Mouse (Mus musculus) olfactory bulb, adult 2 months (tissue): ENCODE data around the gene Eipr1. TPM values are rescaled to one million over a fixed set of nuclear protein-coding genes. Genes with fewer than 3 reads are reported as not detected.

Experiments used
- H3K27ac ChIP-seq: fragments of 200-500 bp; 2 replicates; pipeline ENCODE4 v1.5.1; 2012; ENCODE audit warnings: low read depth, low read length; ENCODE audit not compliant: insufficient read depth
- H3K4me1 ChIP-seq: fragments of 200-500 bp; 2 replicates; pipeline ENCODE4 v1.6.1; 2012; ENCODE audit warnings: low read length; ENCODE audit not compliant: control insufficient read depth, insufficient read depth
- H3K4me3 ChIP-seq: fragments of 200-500 bp; 2 replicates; pipeline ENCODE4 v1.5.1; 2012; ENCODE audit warnings: mild to moderate bottlenecking, low read depth, low read length, moderate library complexity; ENCODE audit not compliant: insufficient read depth
- CTCF ChIP-seq: fragments of 200-500 bp; IDR thresholded peaks from 2 replicates; pipeline ENCODE4 v1.5.1; 2012; ENCODE audit warnings: low read depth, mild to moderate bottlenecking, low read length, moderate library complexity; ENCODE audit not compliant: insufficient read depth
- POLR2A ChIP-seq: fragments of 200-500 bp; IDR thresholded peaks from 2 replicates; pipeline ENCODE4 v1.6.1; 2012; ENCODE audit warnings: mild to moderate bottlenecking, low read depth, low read length, moderate library complexity; ENCODE audit not compliant: insufficient read depth
- WGBS: fragments of 180-500 bp; shearing (Covaris S2); methylation state at CpG from one replicate; pipeline ENCODE4 v1.1.7; 2018; 5-methylcytosine and 5-hydroxymethylcytosine counted together
- polyA plus RNA-seq: library from polyadenylated mRNA; stranded (reverse); fragments of >200 nt; gene quantifications from 2 replicates; pipeline ENCODE4 v1.2.4, GENCODE M21; 2012; ENCODE audit warnings: low replicate concordance; ENCODE audit not compliant: missing spikeins, insufficient read depth, insufficient read length

Eipr1 gene
- polyA plus RNA-seq, 1 experiment = not detected

DNA sequence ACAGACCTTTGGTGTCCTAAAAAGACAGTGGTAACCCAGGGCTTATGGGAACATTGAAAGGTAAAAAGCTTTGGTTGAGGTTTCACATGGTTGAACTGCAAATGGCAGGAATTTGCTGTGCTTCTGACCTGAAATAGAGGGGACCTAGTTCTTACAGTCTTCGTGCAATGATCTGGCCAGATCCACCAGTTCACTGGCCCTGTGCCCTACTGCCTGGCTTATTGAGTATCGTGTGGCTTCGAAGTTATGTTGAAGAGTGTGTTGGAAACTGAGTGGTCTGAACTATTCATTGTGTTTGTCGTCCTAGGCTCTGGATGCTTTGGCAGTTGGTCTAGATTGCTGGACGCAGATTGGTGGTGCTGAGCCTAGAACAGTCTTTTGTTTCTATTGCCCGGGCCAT, 34.7 kb downstream of the Eipr1 start:
- 75% methylated on average over 6 of the region's 6 CpGs for WGBS

GRCm38 (mm10) chr12:28792613-28793012, 41.0 kb downstream of the Eipr1 start:
- TF ChIP-seq POLR2A = no peak
- TF ChIP-seq CTCF = no peak
- Histone ChIP-seq H3K4me1 (peaks cover 13% of the 10 kb centered on the region), H3K4me3 (no peak overlapping the region), H3K27ac (no peak overlapping the region)
- WGBS = 75% methylated on average over 3 of the region's 3 CpGs

More for the DNA sequence above, 34.7 kb downstream of the Eipr1 start:
- peaks cover 30% of the 10 kb centered on the region for H3K4me1 ChIP-seq
- no peak for TF ChIP-seq POLR2A
- no peak for TF ChIP-seq CTCF
- H3K4me3 ChIP-seq = no peak overlapping the region
- no peak overlapping the region for H3K27ac ChIP-seq

GRCm38 (mm10) chr12:28793715-28794114, 42.1 kb downstream of the Eipr1 start:
- H3K4me1 ChIP-seq = peaks cover 12% of the 10 kb centered on the region
- no peak overlapping the region for H3K27ac ChIP-seq
- H3K4me3 ChIP-seq = no peak overlapping the region
- TF ChIP-seq POLR2A = no peak
- no peak for TF ChIP-seq CTCF
- 77% methylated on average over 2 of the region's 2 CpGs for WGBS

- 73% methylated on average over 3 of the region's 3 CpGs for WGBS
- Histone ChIP-seq H3K4me1 (peaks cover 15% of the 10 kb centered on the region), H3K4me3 (no peak overlapping the region), H3K27ac (no peak overlapping the region)
- TF ChIP-seq POLR2A (no peak), CTCF (no peak)
These were observed 43.4 kb downstream of the Eipr1 start for GRCm38 (mm10) chr12:28795041-28795440.

DNA sequence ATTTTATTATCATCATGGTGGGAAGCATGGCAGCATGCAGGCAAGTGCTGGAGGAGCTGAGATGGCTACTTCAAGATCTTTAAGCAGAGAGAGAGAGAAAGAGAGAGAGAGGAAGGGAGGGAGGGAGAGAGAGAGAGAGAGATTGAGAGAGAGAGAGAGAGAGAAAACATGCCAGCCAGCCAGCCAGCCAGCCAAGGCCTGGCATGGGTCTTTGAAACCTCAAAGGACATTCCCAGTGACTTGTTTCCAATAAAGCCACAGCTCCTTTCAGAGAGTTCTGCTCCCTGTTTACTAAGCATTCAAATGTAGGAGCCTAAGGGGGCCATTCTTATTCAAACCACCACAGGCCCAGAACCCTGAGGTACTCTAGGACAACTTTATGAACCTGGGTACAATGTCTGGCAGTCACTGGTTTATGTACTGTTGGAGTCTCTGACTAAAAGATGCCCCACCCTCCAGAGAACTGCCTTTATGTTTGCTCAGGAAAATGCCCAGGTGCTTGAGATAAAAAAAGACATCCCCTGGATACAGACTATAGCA, 45.3 kb downstream of the Eipr1 start:
- TF ChIP-seq POLR2A (no peak), CTCF (no peak)
- no peak overlapping the region for H3K4me3 ChIP-seq
- no peak overlapping the region for H3K27ac ChIP-seq
- peaks cover 11% of the 10 kb centered on the region for H3K4me1 ChIP-seq

GRCm38 (mm10) chr12:28799798-28800411, 48.3 kb downstream of the Eipr1 start:
- TF ChIP-seq CTCF (no peak), POLR2A (no peak)
- Histone ChIP-seq H3K4me3 (no peak overlapping the region), H3K4me1 (peaks cover 13% of the 10 kb centered on the region), H3K27ac (no peak overlapping the region)
- WGBS = 64% methylated on average over 11 of the region's 11 CpGs

- 72% methylated on average over 4 of the region's 4 CpGs for WGBS
- TF ChIP-seq POLR2A (no peak), CTCF (no peak)
- Histone ChIP-seq H3K4me3 (no peak overlapping the region), H3K27ac (no peak overlapping the region), H3K4me1 (peaks cover 18% of the 10 kb centered on the region)
These were observed 48.8 kb downstream of the Eipr1 start for GRCm38 (mm10) chr12:28800423-28800822.

DNA sequence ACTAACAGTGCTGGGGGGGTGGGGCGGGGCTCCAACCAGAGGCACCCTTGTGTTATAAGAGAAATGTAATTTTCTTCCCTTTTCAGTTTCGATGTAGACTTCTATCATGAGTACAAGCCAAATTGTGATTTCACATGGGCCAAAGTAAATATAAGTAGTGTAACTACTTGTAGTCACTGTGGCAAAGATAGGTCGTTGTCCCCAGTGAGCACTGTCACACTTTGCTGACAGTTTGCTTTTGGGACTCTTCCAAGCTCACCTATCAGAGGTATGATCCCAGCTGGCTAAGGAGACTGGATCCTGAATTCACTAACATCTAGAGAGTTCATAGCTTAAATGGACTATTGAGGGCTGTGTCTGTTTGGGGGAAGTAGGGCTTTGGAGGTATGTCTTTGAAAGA, 49.3 kb downstream of the Eipr1 start:
- H3K4me1 ChIP-seq = peaks cover 22% of the 10 kb centered on the region

GRCm38 (mm10) chr12:28801731-28802130, 50.1 kb downstream of the Eipr1 start:
- H3K4me3 ChIP-seq = no peak overlapping the region
- TF ChIP-seq CTCF (no peak), POLR2A (no peak)
- no peak overlapping the region for H3K27ac ChIP-seq
- WGBS = 94% methylated on average over 6 of the region's 6 CpGs
- H3K4me1 ChIP-seq = peaks cover 22% of the 10 kb centered on the region

More for the DNA sequence above, 49.3 kb downstream of the Eipr1 start:
- TF ChIP-seq CTCF (no peak), POLR2A (no peak)
- Histone ChIP-seq H3K4me3 (no peak overlapping the region), H3K27ac (no peak overlapping the region)
- 83% methylated on average over 3 of the region's 3 CpGs for WGBS
